Mouse (Mus musculus): ENCODE measurements around the gene Tex19.1. TPM values are rescaled to one million over a fixed set of nuclear protein-coding genes. Genes with fewer than 3 reads are reported as not detected.
A peak's percentile ranks its signal among the peaks of the same experiment; 100 is the strongest.

Tex19.1 gene
- total RNA-seq (2012; rRNA removed) (0.19 and 0.62 TPM in 2 replicates), polyA plus RNA-seq (2012; ENCODE audit: insufficient read depth in 1 of 2, insufficient read length in 2 of 2, low read depth in 1 of 2, low replicate concordance in 2 of 2, missing spikeins in 1 of 2) (under 1 TPM in 1 of 2 experiments, not detected in 1; 0.10 TPM)

DNA sequence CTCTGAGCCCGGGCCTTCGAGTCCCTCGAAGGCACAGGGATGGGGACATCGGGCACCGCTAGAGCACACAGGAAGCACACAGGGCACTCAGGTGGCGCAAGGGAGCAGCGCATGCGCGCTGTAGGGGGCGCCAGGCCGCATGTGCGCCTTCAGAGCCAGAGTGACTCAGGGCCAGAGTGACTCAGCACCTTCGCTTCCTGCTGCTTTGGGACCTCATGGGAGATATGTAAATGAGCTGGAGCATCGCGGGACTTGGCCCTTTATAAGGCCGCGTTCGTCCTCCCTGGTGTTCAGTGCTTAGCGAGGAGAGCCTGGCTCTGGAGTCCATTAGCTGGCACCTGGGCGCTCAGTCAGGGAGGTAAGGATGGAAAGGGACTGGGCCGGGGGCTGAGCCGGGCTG is at the start of gene Tex19.1:
Tex19.1 (plus strand) TSS at position 279 of the 400 bp plus-strand sequence.
- H3K79me2 ChIP-seq (ENCODE audit: control insufficient read depth, insufficient read depth, low read length, poor library complexity), result no peaks in the 10 kb centered on the region
- TF ChIP-seq GABPA (IDR thresholded peaks at IDR 0.05; ENCODE audit: low read depth, low read length) (no peak), CTCF (IDR thresholded peaks at IDR 0.05 in 2 of 3, conservative IDR thresholded peaks at IDR 0.05 in 1 of 3; ENCODE audit: control insufficient read depth in 1 of 3, insufficient read depth in 1 of 3, low read depth in 2 of 3, low read length in 3 of 3, poor library complexity in 1 of 3, severe bottlenecking in 1 of 3) (peak; percentile 10 to 34 (median 30); a peak in 4 of 6 replicates), CHD1 (IDR thresholded peaks at IDR 0.05; ENCODE audit: low read depth, low read length) (no peak), POLR2AphosphoS5 (IDR thresholded peaks at IDR 0.05; ENCODE audit: borderline replicate concordance, low read depth, low read length) (no peak), POLR2A (IDR thresholded peaks at IDR 0.05; ENCODE audit: control insufficient read depth in 1 of 2, insufficient read depth in 1 of 2, low read depth in 1 of 2, low read length in 2 of 2, poor library complexity in 1 of 2) (no peak), ETS1 (IDR thresholded peaks at IDR 0.05; ENCODE audit: low read depth, low read length) (0 out of 2 replicates have a peak, but pooled peaks have one; percentile 11), EP300 (IDR thresholded peaks at IDR 0.05; ENCODE audit: low read depth in 1 of 2, low read length in 2 of 2) (0 out of 4 replicates have a peak, but pooled peaks of 1 of the 2 experiments have one; percentile 4)
- no peak within 1 kb of the TSS for H3K4me3 ChIP-seq (ENCODE audit: control insufficient read depth in 1 of 2, insufficient read depth in 1 of 2, low read depth in 2 of 2, low read length in 2 of 2)
- no peak within 1 kb of the TSS for H3K27ac ChIP-seq (ENCODE audit: control insufficient read depth, low read depth, low read length)
- DNase-seq (ENCODE audit: low read depth, low spot score), result peak; percentile 66
- no peak within 1 kb of the TSS for H3K9ac ChIP-seq (ENCODE audit: control insufficient read depth, low read depth, low read length, poor library complexity, severe bottlenecking)
- H3K4me1 ChIP-seq (ENCODE audit: control insufficient read depth in 1 of 2, insufficient read depth in 2 of 2, low read length in 2 of 2), result no peaks in the 10 kb centered on the region
- no peaks in the 10 kb centered on the region for H3K36me3 ChIP-seq (ENCODE audit: control insufficient read depth in 1 of 2, insufficient read depth in 2 of 2, low read length in 2 of 2)
- no peaks in the 10 kb centered on the region for H3K9me3 ChIP-seq (replicated peaks; ENCODE audit: insufficient read depth, low read length)
- no peaks in the 10 kb centered on the region for H3K27me3 ChIP-seq (ENCODE audit: control insufficient read depth in 1 of 2, insufficient read depth in 2 of 2, low read length in 2 of 2)

DNA sequence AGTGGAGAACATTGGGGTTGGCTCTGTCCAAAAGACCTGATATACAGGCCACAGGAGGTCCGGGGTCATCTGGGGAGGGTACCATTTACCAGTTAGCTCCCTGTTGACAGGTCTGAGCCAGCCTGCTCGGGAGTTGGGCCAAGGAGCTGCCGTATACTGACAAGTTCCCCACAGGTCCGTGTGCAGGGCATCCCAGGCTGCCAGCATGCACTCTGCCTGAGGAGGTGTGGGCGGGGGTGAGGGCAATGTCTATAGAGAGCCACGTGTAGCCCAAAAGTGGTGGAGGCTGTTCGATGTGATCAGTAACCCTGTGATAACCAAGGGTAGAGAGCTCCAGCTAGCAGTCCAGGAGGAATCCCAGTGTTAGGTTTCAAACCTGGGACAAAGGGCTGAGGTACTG is 46.2 kb upstream of the Tex19.1 start:
- TF ChIP-seq POLR2AphosphoS5 (IDR thresholded peaks at IDR 0.05; ENCODE audit: borderline replicate concordance, low read depth, low read length) (no peak), BHLHE40 (IDR thresholded peaks at IDR 0.05; ENCODE audit: borderline replicate concordance, low read depth, low read length) (no peak), MAZ (IDR thresholded peaks at IDR 0.05; ENCODE audit: low read depth, low read length) (no peak), ZNF384 (IDR thresholded peaks at IDR 0.05; ENCODE audit: low read depth, low read length) (no peak), USF2 (IDR thresholded peaks at IDR 0.05; ENCODE audit: borderline replicate concordance in 1 of 2, insufficient read depth in 1 of 2, low read depth in 1 of 2, low read length in 2 of 2) (no peak), POLR2A (IDR thresholded peaks at IDR 0.05; ENCODE audit: control insufficient read depth in 1 of 2, insufficient read depth in 1 of 2, low read depth in 1 of 2, low read length in 2 of 2, poor library complexity in 1 of 2) (no peak), UBTF (IDR thresholded peaks at IDR 0.05; ENCODE audit: borderline replicate concordance, insufficient read depth, low read depth, low read length) (no peak), POLR2AphosphoS2 (IDR thresholded peaks at IDR 0.05; ENCODE audit: low read length) (no peak), ZMIZ1 (IDR thresholded peaks at IDR 0.05; ENCODE audit: low read depth, low read length) (no peak), ELF1 (IDR thresholded peaks at IDR 0.05; ENCODE audit: low read depth, low read length) (no peak), TCF12 (IDR thresholded peaks at IDR 0.05; ENCODE audit: low read depth, low read length) (no peak), ZKSCAN1 (IDR thresholded peaks at IDR 0.05; ENCODE audit: low read depth, low read length) (no peak), EP300 (IDR thresholded peaks at IDR 0.05; ENCODE audit: low read depth in 1 of 2, low read length in 2 of 2) (no peak), SIN3A (IDR thresholded peaks at IDR 0.05; ENCODE audit: low read length) (no peak)
- peaks cover 0 to 17% of the 10 kb centered on the region in 2 experiments; a peak in 2 of 4 replicates for H3K36me3 ChIP-seq (ENCODE audit: control insufficient read depth in 1 of 2, insufficient read depth in 2 of 2, low read length in 2 of 2)
- no peak for DNase-seq (ENCODE audit: low read depth, low spot score)

More for the DNA sequence above, 46.2 kb upstream of the Tex19.1 start:
- Histone ChIP-seq H3K9me3 (replicated peaks; ENCODE audit: insufficient read depth, low read length) (no peaks in the 10 kb centered on the region), H3K27ac (ENCODE audit: control insufficient read depth, low read depth, low read length) (no peak overlapping the region), H3K27me3 (ENCODE audit: control insufficient read depth in 1 of 2, insufficient read depth in 2 of 2, low read length in 2 of 2) (peaks cover 0 to 3% of the 10 kb centered on the region in 2 experiments; a peak in 2 of 4 replicates), H3K9ac (ENCODE audit: control insufficient read depth, low read depth, low read length, poor library complexity, severe bottlenecking) (no peak overlapping the region), H3K4me1 (ENCODE audit: control insufficient read depth in 1 of 2, insufficient read depth in 2 of 2, low read length in 2 of 2) (peaks cover 7 to 25% of the 10 kb centered on the region in 2 experiments), H3K4me3 (ENCODE audit: control insufficient read depth in 1 of 2, insufficient read depth in 1 of 2, low read depth in 2 of 2, low read length in 2 of 2) (no peak overlapping the region), H3K79me2 (ENCODE audit: control insufficient read depth, insufficient read depth, low read length, poor library complexity) (no peaks in the 10 kb centered on the region)
